Mouse (Mus musculus) kidney, adult 2 months (tissue): ENCODE results near the gene Ddx49.

Experiments
- CTCF ChIP-seq: fragments of 200-500 bp; conservative IDR thresholded peaks from 2 replicates; pipeline ENCODE4 v1.5.1; 2011; ENCODE audit warnings: low read depth, mild to moderate bottlenecking, control low read depth, low read length, moderate library complexity, mixed read lengths; ENCODE audit not compliant: insufficient read depth, insufficient read length
- POLR2A ChIP-seq: fragments of 200-500 bp; IDR thresholded peaks from one replicate; pipeline ENCODE4 v1.6.1; 2011; ENCODE audit warnings: low read depth, low read length, control low read depth

DNA sequence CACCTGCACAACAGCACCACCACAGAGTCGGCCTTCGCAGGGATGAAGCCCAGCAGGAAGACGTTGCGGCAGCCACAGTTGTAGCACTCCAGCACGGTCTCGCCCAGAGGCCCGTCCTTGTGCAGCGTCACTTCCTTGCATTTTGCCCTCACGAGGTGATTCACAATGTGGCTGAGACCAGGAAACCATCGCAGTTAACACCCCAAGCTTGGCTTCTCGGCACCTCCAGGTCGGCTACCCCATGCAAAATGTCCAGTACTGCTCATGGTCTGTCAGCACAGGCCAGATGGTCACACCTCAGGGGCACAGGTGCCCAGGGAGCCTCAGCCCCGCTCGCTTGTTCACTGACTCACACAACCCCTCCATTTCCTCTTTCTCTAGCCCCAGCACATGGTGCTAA, 39.7 kb upstream of the Ddx49 start:
- no peak for TF ChIP-seq CTCF
- no peak for TF ChIP-seq POLR2A
